Mouse (Mus musculus) myocyte (in vitro differentiated cells): ENCODE measurements at regions not wholly inside any gene's neighbourhood (a gene's known extent, or its start where the extent isn't known, plus 50 kb on each side); places are given as distances from the start of the nearest gene placed in this dataset.

Source experiments
- CEBPB ChIP-seq: IDR thresholded peaks from 2 replicates; pipeline ENCODE4 v1.6.1; 2011; ENCODE audit warnings: mild to moderate bottlenecking, moderate library complexity; ENCODE audit not compliant: poor library complexity, insufficient read depth, severe bottlenecking
- MAX ChIP-seq: IDR thresholded peaks from one replicate; pipeline ENCODE4 v1.6.1; 2011; ENCODE audit warnings: low read depth, mild to moderate bottlenecking, control low read depth
- MYOG ChIP-seq, 3 experiments: IDR thresholded peaks; one replicate each; pipeline ENCODE4 v1.6.1; 2011; ENCODE audit warnings: control low read depth in 2 of 3, low read depth in 2 of 3, mild to moderate bottlenecking in 2 of 3; ENCODE audit not compliant: insufficient read length in 2 of 3, control insufficient read depth in 1 of 3, insufficient read depth in 1 of 3
- POLR2A ChIP-seq: IDR thresholded peaks from one replicate; pipeline ENCODE4 v1.6.1; 2011; ENCODE audit warnings: low read depth, mild to moderate bottlenecking, control low read depth, moderate library complexity; ENCODE audit not compliant: insufficient read length
- USF1 ChIP-seq: IDR thresholded peaks from one replicate; pipeline ENCODE4 v1.6.1; 2011; ENCODE audit warnings: low read depth, mild to moderate bottlenecking, control low read depth, moderate library complexity

GRCm38 (mm10) chr6:47648316-47648715 is 53.2 kb upstream of the Ezh2 start:
- TF ChIP-seq MYOG (IDR thresholded peaks at IDR 0.05; ENCODE audit: control insufficient read depth in 1 of 3, insufficient read depth in 1 of 3, insufficient read length in 2 of 3, low read depth in 2 of 3) (no peak), POLR2A (no peak), MAX (no peak), CEBPB (no peak), USF1 (no peak)
